Mouse (Mus musculus): ENCODE data around the gene Tstd2. TPM values are rescaled to one million over a fixed set of nuclear protein-coding genes. Genes with fewer than 3 reads are reported as not detected.

Tstd2 gene
- total and polyA plus RNA-seq, 3 experiments: 27.8 to 30.1 TPM; not detected in 1

DNA sequence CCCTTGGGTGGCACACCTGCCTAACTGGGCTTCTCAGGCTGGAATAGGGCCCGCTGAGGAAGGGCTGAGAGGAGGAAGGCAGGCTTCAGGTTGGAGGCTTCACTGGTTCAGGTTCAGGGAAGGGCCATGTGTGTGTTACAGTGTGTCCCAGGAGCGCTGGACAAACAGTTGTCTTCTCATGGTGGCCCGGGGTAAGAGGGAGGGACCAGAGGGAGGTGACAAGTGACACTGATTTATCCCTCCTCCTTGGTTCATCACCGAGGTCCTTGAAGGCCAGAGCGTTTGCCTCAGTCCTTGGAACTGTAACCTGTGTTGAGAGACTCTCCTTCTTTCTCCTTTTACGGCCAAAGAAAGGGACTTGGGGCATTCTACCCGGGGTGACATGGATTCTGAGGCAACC lies 38.0 kb downstream of the Tstd2 start:
- Histone ChIP-seq H3K27ac (ENCODE audit: control insufficient read depth, low read depth, low read length) (no peak overlapping the region), H3K9me3 (replicated peaks; ENCODE audit: insufficient read depth, low read length) (no peaks in the 10 kb centered on the region), H3K27me3 (ENCODE audit: control insufficient read depth in 1 of 2, insufficient read depth in 2 of 2, low read length in 2 of 2) (no peaks in the 10 kb centered on the region), H3K9ac (ENCODE audit: control insufficient read depth, low read depth, low read length, poor library complexity, severe bottlenecking) (no peak overlapping the region), H3K36me3 (ENCODE audit: control insufficient read depth in 1 of 2, insufficient read depth in 2 of 2, low read length in 2 of 2) (no peaks in the 10 kb centered on the region), H3K4me3 (ENCODE audit: control insufficient read depth in 1 of 2, insufficient read depth in 1 of 2, low read depth in 2 of 2, low read length in 2 of 2) (no peak overlapping the region), H3K79me2 (ENCODE audit: control insufficient read depth, insufficient read depth, low read length, poor library complexity) (no peaks in the 10 kb centered on the region), H3K4me1 (ENCODE audit: control insufficient read depth in 1 of 2, insufficient read depth in 2 of 2, low read length in 2 of 2) (peaks cover 0 to 7% of the 10 kb centered on the region in 2 experiments; a peak in 2 of 4 replicates)
- no peak for DNase-seq (ENCODE audit: low read depth, low spot score)
- no peak for TF ChIP-seq HCFC1 (IDR thresholded peaks at IDR 0.05; ENCODE audit: low read depth, low read length)
- TF ChIP-seq E2F4 (IDR thresholded peaks at IDR 0.05; ENCODE audit: borderline replicate concordance, low read depth, low read length): no peak
- TF ChIP-seq CHD2 (IDR thresholded peaks at IDR 0.05; ENCODE audit: low read length): no peak
- TF ChIP-seq ZKSCAN1 (IDR thresholded peaks at IDR 0.05; ENCODE audit: low read depth, low read length): no peak
- TF ChIP-seq GATA1 (IDR thresholded peaks at IDR 0.05; ENCODE audit: low read depth, low read length): no peak
- no peak for TF ChIP-seq USF1 (IDR thresholded peaks at IDR 0.05; ENCODE audit: low read depth, low read length)
- TF ChIP-seq MEF2A (IDR thresholded peaks at IDR 0.05; ENCODE audit: extremely low read depth, insufficient replicate concordance, low read depth, low read length, poor library complexity, severe bottlenecking): no peak
- no peak for TF ChIP-seq EP300 (IDR thresholded peaks at IDR 0.05; ENCODE audit: low read depth in 1 of 2, low read length in 2 of 2)

DNA sequence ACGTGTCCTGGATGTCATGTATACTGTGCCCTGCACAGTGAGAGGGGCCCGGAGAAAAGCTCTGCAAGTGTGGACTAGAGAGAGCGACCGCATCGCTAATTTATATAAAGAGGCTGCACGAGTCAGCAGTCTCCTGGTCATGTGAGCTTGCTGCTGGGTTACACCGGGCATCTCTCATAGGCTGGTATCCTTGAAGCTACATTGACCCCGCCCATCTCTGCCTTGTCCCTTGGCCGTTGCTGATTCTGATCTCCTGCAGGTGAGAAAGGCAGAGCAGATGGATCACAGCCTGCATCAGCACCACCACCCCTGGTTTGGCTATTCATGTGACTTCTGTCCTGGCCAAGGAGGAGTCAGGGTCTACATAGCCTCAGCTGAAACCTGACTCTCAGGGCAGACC lies 39.4 kb downstream of the Tstd2 start:
- Histone ChIP-seq H3K4me3 (ENCODE audit: control insufficient read depth in 1 of 2, insufficient read depth in 1 of 2, low read depth in 2 of 2, low read length in 2 of 2) (no peak overlapping the region), H3K36me3 (ENCODE audit: control insufficient read depth in 1 of 2, insufficient read depth in 2 of 2, low read length in 2 of 2) (no peaks in the 10 kb centered on the region), H3K79me2 (ENCODE audit: control insufficient read depth, insufficient read depth, low read length, poor library complexity) (no peaks in the 10 kb centered on the region), H3K4me1 (ENCODE audit: control insufficient read depth in 1 of 2, insufficient read depth in 2 of 2, low read length in 2 of 2) (peaks cover 0 to 7% of the 10 kb centered on the region in 2 experiments; a peak in 2 of 4 replicates), H3K27ac (ENCODE audit: control insufficient read depth, low read depth, low read length) (no peak overlapping the region), H3K9ac (ENCODE audit: control insufficient read depth, low read depth, low read length, poor library complexity, severe bottlenecking) (no peak overlapping the region), H3K27me3 (ENCODE audit: control insufficient read depth in 1 of 2, insufficient read depth in 2 of 2, low read length in 2 of 2) (no peaks in the 10 kb centered on the region), H3K9me3 (replicated peaks; ENCODE audit: insufficient read depth, low read length) (no peaks in the 10 kb centered on the region)
- no peak for DNase-seq (ENCODE audit: low read depth, low spot score)
- TF ChIP-seq POLR2AphosphoS5 (IDR thresholded peaks at IDR 0.05; ENCODE audit: borderline replicate concordance, low read depth, low read length) (no peak), E2F4 (IDR thresholded peaks at IDR 0.05; ENCODE audit: borderline replicate concordance, low read depth, low read length) (no peak), NRF1 (IDR thresholded peaks at IDR 0.05; ENCODE audit: insufficient read depth, low read depth, low read length, poor library complexity, severe bottlenecking) (no peak), KAT2A (conservative IDR thresholded peaks at IDR 0.05; ENCODE audit: low read depth, low read length) (no peak), TAL1 (IDR thresholded peaks at IDR 0.05; ENCODE audit: low read length) (no peak), RCOR1 (IDR thresholded peaks at IDR 0.05; ENCODE audit: low read depth, low read length) (no peak), MXI1 (IDR thresholded peaks at IDR 0.05; ENCODE audit: low read depth, low read length) (no peak), CHD2 (IDR thresholded peaks at IDR 0.05; ENCODE audit: low read length) (no peak), ZNF384 (IDR thresholded peaks at IDR 0.05; ENCODE audit: low read depth, low read length) (no peak), POLR2A (IDR thresholded peaks at IDR 0.05; ENCODE audit: control insufficient read depth in 1 of 2, insufficient read depth in 1 of 2, low read depth in 1 of 2, low read length in 2 of 2, poor library complexity in 1 of 2) (no peak), TBP (IDR thresholded peaks at IDR 0.05; ENCODE audit: low read depth, low read length) (no peak), ZC3H11A (IDR thresholded peaks at IDR 0.05; ENCODE audit: low read depth, low read length) (no peak)

All from MEL (cell line).